Mouse (Mus musculus) heart, adult 10 weeks (tissue): ENCODE results near the gene Cd163l1. TPM values are rescaled to one million over a fixed set of nuclear protein-coding genes. Genes with fewer than 3 reads are reported as not detected.

Experiments
- polyA plus RNA-seq: library from polyadenylated mRNA; stranded (reverse); fragments of 350-450 nt; fragmentation: Illumina TruSeq; extraction: RNeasy Lipid Tissue Mini Kit (QIAGEN cat#74804); gene quantifications from one replicate; pipeline ENCODE4 v1.2.3, GENCODE M21; 2014; ENCODE audit warnings: low read depth, low replicate concordance

Gene Cd163l1
- 0.13 TPM for polyA plus RNA-seq

GRCm38 (mm10) chr7:140217967-140218366 lies at the start of gene Cd163l1:
Cd163l1 (plus strand) TSS chr7:140218267.

GRCm38 (mm10) chr7:140172936-140173335 lies 45.1 kb upstream of the Cd163l1 start, which contains the start of gene Olfr523:
Olfr523 (plus strand) TSS chr7:140173217.

GRCm38 (mm10) chr7:140205864-140206263 lies 12.2 kb upstream of the Cd163l1 start, which contains the start of gene Olfr524:
Olfr524 (minus strand) TSS chr7:140205964.

GRCm38 (mm10) chr7:140247216-140247615 lies 29.1 kb downstream of the Cd163l1 start, which contains the start of gene 5830411N06Rik:
5830411N06Rik (plus strand) TSS chr7:140247284.

Other genes starting within 250 kb of the Cd163l1 start
- gene 6430531B16Rik, start 239.5 kb upstream of the Cd163l1 start, polyA plus RNA-seq, result not detected
- gene Adam8, start 225.7 kb upstream of the Cd163l1 start, polyA plus RNA-seq, result 1.9 TPM
- 14.5 TPM for gene Zfp511, start 181.9 kb upstream of the Cd163l1 start, polyA plus RNA-seq
- gene Tubgcp2, start 181.6 kb upstream of the Cd163l1 start, polyA plus RNA-seq, result 20.2 TPM
- not detected for gene Msx3, start 169.2 kb upstream of the Cd163l1 start, polyA plus RNA-seq
- not detected for gene Caly, start 135.7 kb upstream of the Cd163l1 start, polyA plus RNA-seq
- gene Prap1, start 124.9 kb upstream of the Cd163l1 start, polyA plus RNA-seq, result not detected
- 85.6 TPM for gene Fuom, start 115.8 kb upstream of the Cd163l1 start, polyA plus RNA-seq
- gene Paox, start 102.5 kb upstream of the Cd163l1 start, polyA plus RNA-seq, result 6.8 TPM
- 535 TPM for gene Echs1, start 101.8 kb upstream of the Cd163l1 start, polyA plus RNA-seq
- 41.4 TPM for gene Mtg1, start 80.7 kb upstream of the Cd163l1 start, polyA plus RNA-seq
- gene Sprn, start 63.4 kb upstream of the Cd163l1 start, polyA plus RNA-seq, result 0.63 TPM
- gene Olfr522, start 53.5 kb upstream of the Cd163l1 start, polyA plus RNA-seq, result not detected
- gene Olfr523, start 45.0 kb upstream of the Cd163l1 start, polyA plus RNA-seq, result not detected
- not detected for gene Olfr524, start 12.3 kb upstream of the Cd163l1 start, polyA plus RNA-seq
- not detected for gene 5830411N06Rik, start 29.0 kb downstream of the Cd163l1 start, polyA plus RNA-seq
- not detected for gene Olfr525, start 102.6 kb downstream of the Cd163l1 start, polyA plus RNA-seq
- not detected for gene Olfr527, start 115.8 kb downstream of the Cd163l1 start, polyA plus RNA-seq
- not detected for gene Olfr60, start 143.4 kb downstream of the Cd163l1 start, polyA plus RNA-seq
- not detected for gene Olfr530, start 158.1 kb downstream of the Cd163l1 start, polyA plus RNA-seq
- not detected for gene Olfr531, start 184.7 kb downstream of the Cd163l1 start, polyA plus RNA-seq
- not detected for gene Olfr532, start 203.4 kb downstream of the Cd163l1 start, polyA plus RNA-seq
- gene Olfr533, start 245.1 kb downstream of the Cd163l1 start, polyA plus RNA-seq, result not detected